In the genomic region with DNA sequence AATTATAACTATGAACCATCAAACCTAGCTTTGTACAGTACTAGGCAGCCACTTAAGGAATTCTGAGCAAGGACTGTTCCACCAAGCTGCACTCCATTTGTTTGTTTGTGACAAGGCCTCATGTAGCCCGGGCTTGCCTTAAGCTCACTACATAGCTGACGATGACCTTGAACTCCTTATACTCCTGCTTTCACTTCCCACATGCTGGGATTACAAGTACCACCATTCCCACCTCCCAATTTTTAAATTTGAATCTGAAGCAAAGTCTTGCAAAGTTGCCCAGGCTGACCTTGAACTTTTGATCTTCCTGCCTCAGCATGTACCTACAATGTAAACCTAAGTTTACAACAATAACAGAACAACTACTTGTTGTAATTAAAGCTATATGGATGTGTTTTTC, we compare ENCODE assay signal across 15 mouse cellular contexts.
"Had no signal": no experiment of that assay in that cellular context is flagged by ENCODE, and none has a peak within 500 bp of the region (broad histone marks: within the 10 kb centered on the region; RNA-seq: fewer than 3 reads in every experiment).

No protein-coding gene starts in this region.

- ATAC-seq: midbrain, embryonic 15.5 days had no signal

- H3K4me3 ChIP-seq: left cerebral cortex, adult 2 months; liver, embryonic 13.5 days; midbrain, embryonic 12.5 days; midbrain, embryonic 15.5 days; neural tube, embryonic 12.5 days; neural tube, embryonic 15.5 days; stomach, embryonic 15.5 days had no signal

- H3K4me1 ChIP-seq: midbrain, embryonic 12.5 days; neural tube, embryonic 12.5 days; stomach, embryonic 15.5 days had no signal

- H3K27ac ChIP-seq: left cerebral cortex, adult 2 months; liver, embryonic 13.5 days; midbrain, embryonic 12.5 days; midbrain, embryonic 15.5 days; neural tube, embryonic 12.5 days; neural tube, embryonic 15.5 days; stomach, embryonic 15.5 days had no signal

- DNase-seq: kidney, postnatal 10 days; kidney, postnatal 36 days; layer of hippocampus, postnatal 36 days; liver, embryonic 13.5 days; lung, adult 2 months; retina, postnatal 1 day; right cerebral cortex, postnatal 25 days; spleen, adult 18-20 months; thymus, postnatal 25 days had no signal

- H3K4me2 ChIP-seq: liver, embryonic 13.5 days; midbrain, embryonic 12.5 days; midbrain, embryonic 15.5 days; neural tube, embryonic 12.5 days; neural tube, embryonic 15.5 days; stomach, embryonic 15.5 days had no signal

- H3K27me3 ChIP-seq: liver, embryonic 13.5 days; midbrain, embryonic 12.5 days; midbrain, embryonic 15.5 days; neural tube, embryonic 12.5 days; neural tube, embryonic 15.5 days; stomach, embryonic 15.5 days had no signal

- H3K36me3 ChIP-seq: liver, embryonic 13.5 days; midbrain, embryonic 12.5 days; midbrain, embryonic 15.5 days; neural tube, embryonic 12.5 days; neural tube, embryonic 15.5 days; stomach, embryonic 15.5 days had no signal

- H3K9me3 ChIP-seq: liver, embryonic 13.5 days; midbrain, embryonic 12.5 days; midbrain, embryonic 15.5 days; neural tube, embryonic 12.5 days; neural tube, embryonic 15.5 days; stomach, embryonic 15.5 days had no signal

- H3K9ac ChIP-seq: liver, embryonic 13.5 days; midbrain, embryonic 12.5 days; midbrain, embryonic 15.5 days; neural tube, embryonic 12.5 days; neural tube, embryonic 15.5 days; stomach, embryonic 15.5 days had no signal
